Mouse (Mus musculus): Measurements from ENCODE around the gene Fat2.
A peak's percentile ranks its signal among the peaks of the same experiment; 100 is the strongest.

Gene Fat2

DNA sequence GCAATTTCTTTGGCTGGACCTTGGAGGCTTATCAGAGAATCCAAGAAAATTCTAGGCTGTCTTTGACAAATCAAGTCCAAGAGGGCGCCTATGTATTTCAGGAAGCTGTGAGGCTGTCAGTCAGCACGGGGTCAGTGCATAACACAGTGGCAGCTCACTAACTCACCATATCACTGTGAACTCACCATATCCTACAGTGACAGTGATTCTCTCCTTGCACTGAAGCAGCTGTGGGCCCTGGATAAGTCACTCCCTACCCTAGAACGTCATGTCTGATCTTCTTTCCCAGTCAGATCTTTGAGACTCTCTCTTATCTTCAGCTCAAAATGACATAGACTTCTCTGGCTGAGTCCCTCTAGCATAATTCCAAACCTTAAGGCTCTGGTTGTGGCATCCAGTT is 96.9 kb downstream of the Fat2 start:
- DNase-seq (ENCODE audit: low spot score in 2 of 2) = no peak

DNA sequence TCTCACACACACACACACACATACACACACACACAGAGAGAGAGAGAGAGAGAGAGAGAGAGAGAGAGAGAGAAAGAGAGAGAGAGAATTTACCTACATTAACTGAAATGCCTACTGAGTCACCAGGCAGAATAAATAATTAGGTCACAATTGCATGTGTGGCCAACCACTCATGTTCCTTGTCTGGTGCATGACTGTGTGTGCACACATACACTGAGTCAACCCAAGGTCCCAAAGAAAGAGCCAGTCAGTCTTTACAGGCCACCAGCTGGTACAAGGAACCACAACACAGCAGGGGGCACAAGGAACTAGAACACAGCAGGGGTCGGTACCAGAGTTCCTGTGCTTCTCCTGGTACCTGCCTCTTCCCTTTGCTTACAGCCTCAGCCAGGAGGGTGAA is 99.5 kb downstream of the Fat2 start:
- no peak for DNase-seq (ENCODE audit: low spot score in 2 of 2)

DNA sequence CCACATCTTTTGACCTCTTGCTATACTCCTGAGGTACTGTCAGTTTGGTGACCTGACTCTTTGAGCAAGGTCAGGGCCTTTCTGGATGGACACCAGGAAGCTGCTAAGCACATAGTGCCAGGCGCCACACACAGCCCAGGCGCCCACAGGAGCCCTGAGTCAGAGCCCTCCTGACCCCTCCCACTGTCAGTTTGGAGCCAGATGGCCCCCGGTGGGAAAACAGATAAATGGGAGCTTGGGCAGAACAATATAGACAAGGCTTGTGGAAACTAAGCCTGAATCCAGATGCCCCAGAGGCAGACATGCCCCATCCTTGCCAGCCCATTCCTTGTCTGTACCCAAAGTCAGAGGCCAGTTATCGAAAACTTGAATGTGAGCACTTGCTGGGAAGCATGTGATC is 101.6 kb downstream of the Fat2 start:
- DNase-seq (ENCODE audit: low spot score in 2 of 2) = no peak

DNA sequence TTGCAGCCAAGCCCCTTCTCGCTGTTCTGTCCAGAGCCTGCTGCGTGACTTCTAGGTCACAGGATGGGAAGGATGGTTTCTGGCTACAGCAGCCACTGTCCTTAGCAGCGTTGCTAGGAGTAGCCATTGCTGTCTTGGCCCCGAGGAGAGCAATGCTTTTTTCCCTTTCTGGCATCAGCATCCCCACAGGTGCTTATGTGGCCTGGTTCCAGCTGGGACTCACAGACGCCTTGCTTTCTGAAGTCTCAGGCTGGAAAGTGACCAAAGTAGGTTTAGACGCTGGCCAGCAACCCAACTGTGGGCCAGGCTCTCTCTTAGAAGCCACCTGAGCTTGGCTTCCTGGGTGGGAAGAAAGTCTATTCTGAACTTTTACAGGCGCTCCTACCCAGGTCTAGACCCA is 102.1 kb downstream of the Fat2 start:
- DNase-seq (ENCODE audit: low spot score in 2 of 2) = no peak

DNA sequence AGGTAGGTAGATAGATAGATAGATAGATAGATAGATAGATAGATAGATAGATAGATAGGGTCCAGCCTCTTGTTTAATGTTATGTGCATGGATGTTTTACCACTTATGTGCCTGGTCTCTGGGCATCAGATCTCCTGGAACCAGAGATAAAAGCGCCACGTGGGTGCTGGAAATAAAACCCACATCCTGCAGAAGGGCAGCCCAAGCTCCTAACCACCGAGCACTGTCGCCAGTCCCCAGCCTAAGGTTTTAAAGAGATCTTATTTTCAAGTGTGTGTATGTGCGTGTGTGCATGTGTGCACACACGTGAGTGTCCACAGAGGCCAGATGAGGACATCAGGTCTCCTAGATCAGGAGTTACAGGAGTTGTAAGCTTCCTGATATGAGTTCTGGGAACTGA is 105.3 kb downstream of the Fat2 start:
- no peak for DNase-seq (ENCODE audit: low spot score in 2 of 2)

DNA sequence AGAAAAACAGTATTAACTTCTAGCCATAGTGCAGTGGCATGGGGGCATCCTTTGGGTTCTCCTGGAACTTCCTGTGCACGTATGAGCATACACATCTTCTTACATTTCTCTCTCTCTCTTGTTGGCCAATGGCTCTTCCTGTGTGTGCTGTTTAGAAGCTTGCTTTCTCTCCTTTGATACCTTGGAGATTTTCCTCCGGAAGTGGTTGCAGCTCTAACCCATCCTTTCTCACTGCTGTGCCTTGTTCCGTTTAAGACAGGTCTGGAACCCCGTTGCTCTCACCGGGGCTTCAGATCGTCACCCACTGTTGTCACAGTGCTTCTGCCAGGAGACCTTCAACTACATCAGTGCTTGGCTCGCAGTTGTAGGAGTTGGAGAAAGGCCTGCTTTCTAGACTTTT is 115.1 kb downstream of the Fat2 start:
- no peak for DNase-seq (ENCODE audit: low spot score in 2 of 2)

DNA sequence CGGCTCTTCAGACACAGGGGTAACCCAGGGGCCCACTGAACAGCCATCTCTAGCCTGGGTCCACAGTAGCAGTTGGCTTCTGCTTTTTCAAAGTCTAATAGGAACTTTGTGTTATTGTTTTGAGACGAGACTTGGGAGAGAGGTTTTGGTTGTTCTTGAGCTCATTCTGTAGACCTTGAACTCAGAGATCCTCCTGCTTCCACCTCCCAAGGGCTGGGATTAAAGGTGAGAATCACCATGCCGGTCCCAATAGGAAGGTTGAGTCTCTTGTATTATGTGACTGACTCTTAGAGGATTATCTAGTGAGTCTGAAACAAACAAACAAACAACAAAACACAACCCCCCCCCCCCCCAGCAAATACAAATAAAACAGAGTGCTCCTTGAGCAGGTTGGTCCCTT is 117.9 kb downstream of the Fat2 start:
- DNase-seq (ENCODE audit: low spot score in 2 of 2) = no peak

DNA sequence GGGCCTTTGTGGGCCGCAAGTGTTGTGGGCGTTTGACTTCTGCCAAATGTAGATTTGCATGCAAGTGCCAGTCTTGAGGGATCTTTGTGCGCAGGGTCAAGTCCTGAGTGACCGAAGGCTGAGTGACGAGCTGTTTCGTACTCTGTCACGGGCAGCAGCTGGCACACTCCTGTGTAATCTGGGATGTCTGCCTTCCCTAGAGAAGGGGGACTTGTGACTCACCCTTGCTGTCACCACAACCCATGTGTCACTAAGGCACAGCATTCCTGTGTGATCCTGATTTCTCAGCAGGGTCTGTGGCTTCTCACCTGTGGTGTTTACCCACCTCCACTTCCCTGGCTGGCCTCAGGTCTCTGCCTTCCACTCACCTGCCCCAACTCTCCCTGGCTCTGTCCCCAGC is 118.5 kb downstream of the Fat2 start:
- DNase-seq (ENCODE audit: low spot score in 2 of 2) = no peak

DNA sequence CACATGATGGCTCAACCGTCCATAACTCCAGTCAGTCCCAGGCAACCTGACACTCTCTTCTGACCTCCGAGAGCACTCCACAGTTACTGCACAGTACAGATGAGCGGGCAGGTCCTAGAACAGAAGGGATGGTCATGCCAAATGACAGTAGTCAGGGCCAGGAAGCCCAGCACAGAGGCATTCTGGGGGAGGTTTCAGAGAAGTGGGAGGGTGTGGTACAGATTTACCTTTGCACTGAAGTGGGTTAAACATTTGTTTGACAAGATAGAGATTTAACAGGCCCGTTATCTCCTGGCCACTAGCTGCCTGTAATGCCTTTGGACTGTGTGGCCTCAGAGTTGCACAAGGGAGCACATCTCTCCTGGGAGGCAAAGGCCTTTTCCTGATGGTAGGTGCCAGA is 118.9 kb downstream of the Fat2 start:
- no peak for DNase-seq (ENCODE audit: low spot score in 2 of 2)

DNA sequence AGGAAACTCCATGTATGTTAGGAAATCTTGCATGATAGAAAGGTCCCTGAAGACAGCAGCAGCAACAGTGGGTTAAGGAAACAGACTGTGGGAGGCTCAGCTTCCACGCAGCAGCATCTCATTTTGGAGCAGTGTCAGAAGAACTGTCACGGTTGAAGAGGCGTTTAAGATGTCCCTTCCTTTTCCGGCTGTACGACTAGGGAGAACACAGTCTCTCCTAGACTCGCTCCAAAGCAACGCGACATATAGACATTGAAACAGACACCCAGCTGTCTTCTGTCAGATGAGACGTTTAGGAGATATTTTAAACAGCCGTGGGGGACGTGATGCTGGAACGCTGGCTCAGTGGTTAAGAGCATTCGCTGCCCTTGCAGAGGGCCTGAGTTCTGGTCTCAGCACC is 119.5 kb downstream of the Fat2 start:
- no peak for DNase-seq (ENCODE audit: low spot score in 2 of 2)

DNA sequence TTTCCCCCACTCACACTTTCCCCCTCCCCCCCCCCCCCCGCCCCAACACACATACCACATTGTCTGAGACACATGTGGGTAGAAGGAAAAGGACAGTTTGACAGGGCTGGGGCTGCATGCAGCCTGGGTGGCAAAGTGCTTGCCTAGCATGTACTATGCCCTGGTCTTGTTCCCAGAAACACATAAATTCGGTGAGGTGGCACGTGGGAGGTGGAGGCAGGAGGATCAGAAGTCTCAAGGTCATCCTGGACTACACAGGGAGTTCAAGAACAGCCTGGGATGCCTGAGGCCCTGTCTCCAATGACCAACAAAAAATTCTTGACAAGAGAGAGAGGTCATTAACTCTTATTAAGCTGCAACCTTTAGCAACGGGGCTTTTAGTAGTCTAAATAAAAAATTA is 120.3 kb downstream of the Fat2 start:
- no peak for DNase-seq (ENCODE audit: low spot score in 2 of 2)

DNA sequence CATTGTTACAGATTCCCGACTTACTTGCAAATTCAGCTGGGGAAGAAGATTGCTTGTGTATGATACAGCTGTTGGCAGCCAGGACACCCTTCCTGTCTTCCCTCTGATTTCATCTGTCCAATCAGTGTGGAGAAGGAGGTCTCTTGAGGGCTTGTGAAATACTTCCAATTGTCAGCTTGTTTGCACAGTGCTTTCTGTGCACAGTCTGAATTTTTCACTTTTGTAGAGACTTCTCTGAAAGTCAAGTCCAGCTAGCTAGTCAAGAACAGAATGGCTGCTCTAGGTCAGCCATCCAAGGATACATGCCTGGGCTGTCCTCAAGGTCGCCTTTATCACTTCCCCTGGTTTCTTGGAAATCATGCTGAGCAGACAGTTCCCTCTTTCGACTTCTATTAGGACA is 121.4 kb downstream of the Fat2 start:
- DNase-seq (ENCODE audit: low spot score in 2 of 2) = no peak

DNA sequence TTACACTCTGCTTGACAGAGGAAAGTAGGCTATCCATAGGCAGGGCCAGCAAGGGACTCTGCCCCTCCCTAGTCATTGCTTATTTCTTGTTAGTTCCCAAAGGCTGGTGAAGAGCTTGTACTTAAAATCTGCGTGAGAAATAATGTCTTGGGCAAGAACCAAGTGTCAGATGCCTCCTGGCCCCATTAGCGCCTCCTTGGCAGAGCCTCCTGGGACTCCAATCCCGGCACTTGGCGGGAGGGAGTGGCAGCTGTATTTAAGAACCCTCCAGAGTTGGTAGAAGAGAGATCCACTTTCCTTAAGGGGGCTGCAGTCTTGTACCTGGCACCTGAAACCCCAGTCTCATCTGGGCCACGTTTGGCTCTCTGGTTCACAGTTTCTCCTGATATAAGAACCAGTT is 122.2 kb downstream of the Fat2 start:
- no peak for DNase-seq (ENCODE audit: low spot score in 2 of 2)

DNA sequence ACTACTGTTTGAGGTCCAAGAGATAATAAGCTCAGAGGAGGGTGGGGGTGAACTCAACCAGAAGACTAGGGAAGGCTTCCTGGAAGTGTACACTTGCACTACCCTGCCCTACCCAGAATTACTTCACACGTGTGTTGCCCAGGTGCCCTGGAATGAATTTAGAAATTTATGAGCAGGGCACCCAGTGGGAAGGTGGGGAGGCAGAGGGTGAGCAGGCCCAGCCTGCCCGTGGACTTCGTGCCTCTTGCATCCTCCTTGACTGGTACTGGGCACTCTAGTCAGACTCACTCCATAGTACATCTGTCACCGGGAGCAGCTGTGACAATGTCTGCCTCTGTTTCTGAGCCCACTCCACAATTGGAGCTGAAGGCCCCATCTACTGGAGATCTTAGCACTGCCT is 122.8 kb downstream of the Fat2 start:
- no peak for DNase-seq (ENCODE audit: low spot score in 2 of 2)

DNA sequence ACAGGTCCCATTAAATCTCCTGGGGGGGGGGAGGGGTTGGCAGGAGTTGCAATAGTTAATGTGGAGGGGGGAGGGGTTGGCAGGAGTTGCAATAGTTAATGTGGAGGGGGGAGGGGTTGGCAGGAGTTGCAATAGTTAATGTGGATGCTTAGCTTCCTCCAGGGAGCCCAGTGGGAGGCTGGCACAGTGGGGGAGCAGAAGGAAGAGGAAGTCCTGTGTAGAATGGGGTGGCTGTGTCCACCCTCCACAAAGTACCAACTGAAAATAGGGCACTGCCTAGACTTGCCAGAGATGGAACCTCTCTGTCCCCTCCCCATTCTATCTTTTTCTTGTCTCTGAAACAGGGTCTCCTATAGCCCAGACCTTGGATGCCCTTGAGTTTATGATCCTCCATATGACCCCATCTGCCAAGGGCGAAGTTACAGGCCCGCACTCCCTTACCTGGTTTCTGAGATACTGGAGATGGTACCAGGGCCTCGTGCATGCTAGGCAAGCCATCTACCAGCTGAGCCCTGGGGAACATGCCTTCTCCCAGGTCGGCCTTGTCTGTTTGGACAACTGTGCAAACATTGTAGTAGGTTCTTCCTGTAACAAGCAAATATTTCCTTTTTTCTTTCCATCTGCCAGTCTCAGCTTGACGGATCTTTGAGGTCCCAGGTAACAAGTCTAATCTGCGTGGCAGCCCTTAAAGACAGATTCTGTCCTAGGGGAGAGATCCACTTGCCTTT is 126.6 kb downstream of the Fat2 start:
- no peak for DNase-seq (ENCODE audit: low spot score in 2 of 2)

DNA sequence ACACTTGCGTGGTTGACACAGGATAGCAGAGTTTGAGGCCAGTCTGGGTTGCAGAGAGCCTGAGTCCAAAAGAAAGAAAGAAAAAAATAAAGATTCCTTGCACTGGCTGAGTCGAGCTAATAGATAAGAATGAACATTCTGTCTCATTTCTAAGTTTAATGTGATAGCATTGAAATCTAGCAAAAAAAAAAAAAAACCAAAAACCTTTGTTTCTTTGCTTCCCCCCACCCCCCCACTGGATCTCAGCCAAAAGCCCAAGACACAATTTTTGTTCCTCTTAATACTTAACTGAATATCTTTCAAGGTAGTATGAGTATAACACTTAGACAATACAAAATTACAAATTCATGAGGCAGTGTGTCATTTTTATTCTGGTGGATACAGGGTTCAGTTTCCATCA is 127.3 kb downstream of the Fat2 start:
- no peak for DNase-seq (ENCODE audit: low spot score in 2 of 2)

DNA sequence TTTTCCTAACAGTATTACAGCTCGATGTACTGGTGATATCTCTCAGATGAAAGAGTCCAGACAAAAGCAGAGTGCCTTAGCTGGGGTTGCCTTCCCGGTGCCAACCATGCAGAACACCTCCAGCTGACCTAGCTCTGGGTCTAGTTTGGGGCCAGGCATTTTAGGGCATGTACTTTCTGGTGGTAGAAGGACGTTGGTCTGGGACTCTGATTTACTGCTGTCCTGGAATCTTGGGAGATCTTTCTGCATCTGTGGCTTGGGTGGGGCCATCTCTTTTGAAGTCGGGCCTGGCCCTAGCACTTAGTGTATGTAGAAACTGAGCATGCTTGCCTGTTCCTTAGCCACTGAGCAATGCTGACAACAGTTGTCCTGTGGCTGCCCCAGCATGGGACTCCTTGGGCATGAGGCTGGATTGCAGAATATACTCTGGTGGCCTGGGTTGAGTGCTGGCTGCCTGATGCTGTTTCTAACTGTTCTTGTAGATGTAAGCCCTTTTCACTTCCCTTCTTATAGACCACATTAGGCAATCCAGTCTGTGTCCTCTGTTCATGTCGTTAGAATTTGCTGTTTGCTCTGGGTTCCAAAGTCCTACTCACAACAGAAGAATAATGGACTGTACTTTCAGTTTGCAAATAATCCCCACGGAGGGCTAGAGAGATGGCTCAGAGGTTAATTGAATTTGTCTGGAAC is 128.2 kb downstream of the Fat2 start:
- DNase-seq (ENCODE audit: low spot score in 2 of 2) = no peak

DNA sequence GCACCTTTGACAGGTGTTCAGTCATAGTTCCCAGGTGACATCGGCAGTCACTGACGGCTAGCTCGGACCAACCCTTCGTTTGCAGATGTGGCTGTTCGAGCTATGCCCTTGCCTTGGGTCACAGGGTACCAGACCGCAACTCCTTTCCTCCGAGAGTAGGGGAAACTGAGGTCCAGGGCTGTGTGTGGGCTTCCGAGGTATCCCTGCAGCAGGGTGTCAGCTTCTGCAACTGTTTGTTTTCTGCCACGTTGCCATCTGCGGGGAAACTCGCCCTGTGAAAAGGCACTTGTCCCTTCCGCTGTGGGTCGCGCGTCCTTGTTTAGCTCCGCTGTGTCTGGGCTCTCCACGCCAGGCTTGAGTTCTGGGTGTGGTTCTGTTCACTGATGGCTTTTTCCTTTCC is 131.8 kb downstream of the Fat2 start:
- DNase-seq (ENCODE audit: low spot score in 2 of 2) = no peak

DNA sequence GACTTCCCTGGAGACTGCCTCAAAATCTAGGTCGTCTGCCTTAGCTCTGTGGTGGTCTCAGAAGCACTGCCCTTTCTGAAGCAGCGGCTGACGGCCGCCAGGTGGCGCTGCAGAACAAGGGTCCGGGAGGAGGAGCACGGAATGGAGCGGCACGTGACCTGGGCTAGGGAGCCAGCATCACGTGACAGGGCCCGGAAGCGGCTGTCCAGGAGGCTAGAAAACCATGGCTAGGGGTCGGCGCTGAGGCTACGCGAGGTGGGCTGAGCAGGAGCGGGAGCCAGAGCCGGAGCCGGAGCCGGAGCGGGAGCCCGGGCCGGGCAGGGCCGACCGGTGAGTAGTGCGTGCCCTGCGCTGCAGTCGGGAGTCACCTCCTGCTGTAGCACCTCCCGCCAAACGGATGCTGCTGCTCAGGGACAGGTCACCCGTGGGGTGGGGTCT is 132.2 kb downstream of the Fat2 start, which contains the start of gene Slc36a1:
Gene Slc36a1, plus strand, starts transcription at position 192 of the 438 bp plus-strand sequence.
- peak; percentile 92 to 95 for DNase-seq (ENCODE audit: low spot score in 2 of 2)
